Mouse (Mus musculus) c-Kit-positive CD71-negative TER-119-negative erythroid progenitor cells, embryonic 14.5 days (primary cell): ENCODE measurements around the gene Abce1.
"Not testable (repeated sequence)": the region's sequence is repeated elsewhere in the genome, so short reads cannot be mapped to it uniquely, and the experiment has no call there.

Experiments used
- DNase-seq: peaks from one replicate; pipeline ENCODE4 v3.0.0-alpha.2; 2013; ENCODE audit warnings: low read depth

The Abce1 gene

DNA sequence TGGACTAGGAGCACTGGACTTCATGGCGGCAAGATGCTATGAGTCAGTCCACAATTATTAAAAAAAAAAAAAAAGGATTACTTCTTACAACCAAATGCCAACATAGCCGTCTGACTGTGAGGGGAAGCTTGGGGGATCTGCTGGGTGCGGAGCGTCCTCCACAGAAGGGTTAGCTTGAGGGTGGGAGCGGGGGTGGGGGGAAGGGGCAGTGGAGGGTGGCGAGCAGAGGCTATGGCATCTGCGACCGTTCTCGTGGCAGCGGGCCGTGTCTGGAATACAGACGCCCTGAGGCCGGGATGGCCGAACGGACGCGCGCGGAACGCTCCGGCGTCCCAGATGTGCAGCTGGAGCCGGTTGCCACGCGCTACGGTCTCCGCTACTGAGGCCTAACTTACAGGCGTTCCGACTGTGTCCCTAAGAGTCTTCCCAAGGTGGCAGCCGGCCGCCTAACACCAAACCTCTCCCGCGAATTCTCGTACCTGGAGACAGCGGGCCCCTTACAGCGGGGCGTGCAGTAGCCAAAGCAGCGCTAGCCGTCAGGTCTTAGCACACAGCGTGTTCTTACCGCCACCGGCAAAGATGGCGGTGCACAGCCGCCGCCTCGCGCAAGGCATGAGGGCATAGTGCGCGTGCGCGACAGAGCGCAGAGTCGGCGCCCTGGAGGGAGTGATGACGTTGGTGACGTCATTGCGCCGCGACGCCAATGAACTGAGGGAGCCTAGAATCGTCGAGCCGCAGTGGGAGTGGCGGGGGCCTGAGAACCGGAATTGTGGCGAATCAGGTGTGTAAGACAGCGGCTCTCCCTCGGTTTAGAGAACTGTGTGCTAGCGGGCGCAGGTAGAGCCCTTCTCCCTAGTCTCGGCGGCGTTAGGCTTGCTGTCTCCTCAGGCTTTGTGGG lies at the start of gene Abce1, which contains the start of gene Anapc10:
Gene Abce1 (minus strand): TSS at position 677 of the 898 bp plus-strand sequence.
Gene Anapc10 (plus strand): TSS at position 757 of the 898 bp plus-strand sequence.
- peak; percentile 100 for DNase-seq

DNA sequence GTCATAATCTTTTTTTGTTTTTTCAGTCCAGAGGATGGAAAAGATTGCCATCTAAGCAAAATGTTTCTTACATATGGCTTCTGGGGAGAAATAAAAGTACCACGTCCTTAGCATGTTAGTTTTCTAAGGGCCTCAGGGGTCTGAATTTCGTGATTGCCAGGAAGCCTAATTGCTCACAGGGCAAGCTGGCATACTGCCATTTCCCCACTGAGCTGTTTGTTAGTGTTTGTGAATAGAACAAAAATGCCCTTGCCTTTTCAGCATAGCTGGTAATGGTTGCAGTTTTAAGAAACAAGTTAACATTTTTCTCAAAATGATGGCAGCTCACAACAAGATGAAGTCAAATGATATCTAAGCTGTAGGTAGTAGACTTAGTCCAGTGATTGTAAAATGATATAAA lies 38.8 kb upstream of the Abce1 start:
- DNase-seq = no peak

DNA sequence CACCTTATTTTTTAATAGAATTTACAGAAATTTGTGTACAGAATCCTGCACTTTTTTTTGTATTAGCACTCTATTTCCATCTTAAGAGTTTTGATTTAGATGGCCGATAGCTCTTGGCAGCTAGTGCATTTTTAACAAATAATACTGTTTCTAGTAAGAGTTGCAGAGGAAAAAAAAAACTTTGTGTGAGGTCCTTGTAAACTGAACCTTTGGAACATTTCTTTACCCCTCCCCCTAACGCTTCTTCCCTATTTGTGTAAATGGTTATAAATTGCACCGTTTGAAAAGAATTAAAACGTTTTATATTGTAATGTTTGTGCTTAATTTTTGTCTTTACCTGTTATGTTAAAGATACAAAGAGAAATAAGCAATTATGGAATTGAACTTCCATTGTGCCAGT lies 37.1 kb upstream of the Abce1 start:
- no peak for DNase-seq

DNA sequence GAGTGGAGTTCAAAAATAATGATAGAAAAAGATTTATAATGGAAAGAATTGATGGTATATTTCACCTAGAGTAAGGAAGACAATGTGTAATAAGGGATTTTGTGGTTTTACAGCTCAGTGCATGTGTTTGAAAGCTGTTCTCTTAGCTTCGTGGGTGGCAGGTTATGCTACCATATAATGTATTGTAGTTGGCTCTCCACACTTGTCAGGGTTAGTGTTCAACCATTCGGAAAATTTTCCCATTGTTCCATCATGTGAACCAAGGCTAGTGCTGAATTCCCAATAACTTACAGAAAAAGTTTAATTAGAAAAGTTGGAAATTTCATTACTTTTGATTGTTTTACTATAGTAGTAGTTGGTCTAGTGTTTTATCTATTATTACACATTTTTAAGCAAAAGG lies 36.6 kb upstream of the Abce1 start:
- no peak for DNase-seq

DNA sequence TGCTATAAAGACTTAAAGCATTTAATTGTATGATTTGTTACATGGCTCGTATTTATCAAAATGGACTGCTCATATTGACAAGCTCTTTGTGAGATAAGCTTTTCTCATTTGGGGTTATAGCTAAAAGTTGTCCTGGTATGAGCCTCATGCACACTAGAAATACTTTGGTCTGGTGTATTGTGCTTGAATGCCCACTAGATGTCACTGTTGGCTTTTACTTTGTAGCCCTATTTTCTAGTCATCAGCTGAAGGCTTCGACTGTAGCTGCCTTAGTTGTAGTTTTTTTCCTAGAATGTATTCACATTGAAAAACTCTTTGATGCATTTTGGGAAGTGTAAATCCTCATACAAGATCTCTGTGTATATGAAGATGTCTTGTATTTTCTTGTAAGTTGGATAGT lies 22.8 kb upstream of the Abce1 start:
- DNase-seq = peak; percentile 40

DNA sequence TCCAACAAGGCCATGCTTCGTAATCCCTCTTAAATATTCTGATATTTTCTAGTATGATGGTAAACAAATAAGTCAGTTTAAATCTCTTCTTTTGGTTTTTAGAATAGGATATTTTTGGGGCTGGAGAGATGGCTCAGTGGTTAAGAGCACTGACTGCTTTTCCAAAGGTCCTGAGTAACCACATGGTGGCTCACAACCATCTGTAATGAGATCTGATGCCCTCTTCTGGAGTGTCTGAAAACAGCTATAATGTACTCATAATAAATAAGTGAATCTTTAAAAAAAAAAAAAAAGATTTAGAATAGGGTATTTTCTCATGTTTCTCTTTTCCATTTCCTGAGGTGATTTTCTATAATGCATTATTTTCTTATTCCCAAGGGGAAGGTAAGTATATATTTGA lies 16.4 kb upstream of the Abce1 start:
- no peak for DNase-seq

DNA sequence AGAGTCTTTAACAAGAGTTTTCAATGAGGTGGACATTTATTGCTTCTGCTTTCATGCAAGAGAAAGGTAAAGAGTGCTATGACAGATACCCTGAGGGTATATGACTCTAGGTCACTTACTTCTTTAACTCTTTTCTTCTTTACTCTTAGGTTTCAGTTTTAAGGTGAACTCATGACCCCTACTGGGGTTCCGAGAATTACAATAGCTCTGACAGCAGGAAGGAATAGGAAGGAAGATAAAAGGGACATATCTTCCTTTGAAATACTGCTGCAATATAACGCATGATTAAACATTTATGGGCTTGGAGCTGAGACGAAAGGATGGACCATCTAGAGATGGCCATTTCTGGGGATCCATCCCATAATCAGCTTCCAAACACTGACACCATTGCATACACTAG lies 13.0 kb upstream of the Abce1 start:
- no peak for DNase-seq

DNA sequence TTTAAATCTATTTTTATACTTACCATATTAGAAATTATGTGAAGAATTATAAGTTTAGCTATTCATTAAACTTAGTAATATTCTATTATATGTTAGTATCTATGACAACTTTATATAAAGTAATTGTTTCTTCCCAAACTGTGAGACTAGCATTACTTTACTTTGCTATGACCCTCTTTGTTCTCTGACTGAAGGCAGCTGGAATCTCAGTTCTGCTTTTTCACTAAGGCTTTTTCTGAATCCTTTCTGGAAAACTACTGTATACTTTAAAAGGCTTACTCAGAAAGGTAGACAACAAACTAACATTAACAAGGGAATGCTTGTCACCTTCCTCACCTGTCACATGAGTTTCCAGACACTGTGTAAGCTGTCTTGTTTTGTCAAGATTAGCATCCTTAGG lies 11.8 kb upstream of the Abce1 start:
- no peak for DNase-seq

DNA sequence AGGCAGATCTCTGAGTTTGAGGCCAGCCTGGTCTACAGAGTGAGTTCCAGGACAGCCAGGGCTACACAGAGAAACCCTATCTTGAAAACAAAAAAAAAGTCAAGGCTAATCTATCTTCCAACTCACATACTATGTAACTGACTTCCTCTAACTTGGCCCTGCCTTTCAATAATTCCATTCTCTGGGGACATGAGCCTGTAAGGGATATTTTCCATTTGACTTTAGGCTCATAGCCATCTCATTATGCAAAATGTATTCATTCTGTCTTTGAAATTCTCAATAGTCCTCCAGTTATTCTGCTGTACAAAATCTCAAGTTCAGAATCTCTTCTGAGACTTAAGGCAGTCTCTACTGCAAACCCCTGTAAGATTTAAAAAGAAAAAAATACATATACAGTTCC lies 10.0 kb upstream of the Abce1 start:
- no peak for DNase-seq

DNA sequence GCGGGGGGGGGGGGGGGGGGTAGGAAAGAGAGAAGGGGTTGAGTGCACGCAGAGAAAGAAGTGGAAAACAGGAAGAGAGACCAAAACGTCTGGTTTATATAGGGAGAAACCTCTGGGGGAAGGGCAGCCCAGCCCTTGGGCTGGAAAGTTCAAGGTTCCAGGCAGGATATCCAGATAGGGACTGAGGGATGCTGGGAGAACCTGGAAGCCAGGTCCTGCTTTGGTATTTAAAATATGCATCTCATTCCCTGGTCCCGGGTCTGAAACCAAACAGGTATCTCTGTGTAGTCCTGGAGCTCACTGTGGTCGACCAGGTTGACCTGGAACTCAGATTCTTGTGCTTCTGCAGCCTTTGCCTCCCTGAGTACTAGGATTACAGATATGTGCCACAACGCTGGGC lies 1.1 kb upstream of the Abce1 start:
- no peak for DNase-seq

DNA sequence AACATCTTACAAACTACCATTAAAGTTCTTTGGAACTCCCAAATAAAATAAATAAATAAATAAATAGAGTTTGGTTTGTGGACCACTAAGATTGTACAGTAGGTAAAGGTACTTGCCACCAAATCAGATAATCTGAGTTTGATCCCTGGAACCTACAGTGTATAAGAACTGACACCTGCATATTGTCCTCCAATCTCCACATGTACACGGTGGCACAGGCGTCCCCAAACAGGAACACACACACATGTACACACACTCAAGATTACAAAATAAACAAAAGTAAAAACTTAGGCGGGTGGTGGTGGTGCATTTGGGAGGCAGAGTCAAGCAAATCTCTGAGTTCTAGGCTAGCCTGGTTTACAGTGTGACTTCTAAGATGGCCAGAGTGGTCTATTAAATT lies 4.9 kb downstream of the Abce1 start:
- DNase-seq = no peak

DNA sequence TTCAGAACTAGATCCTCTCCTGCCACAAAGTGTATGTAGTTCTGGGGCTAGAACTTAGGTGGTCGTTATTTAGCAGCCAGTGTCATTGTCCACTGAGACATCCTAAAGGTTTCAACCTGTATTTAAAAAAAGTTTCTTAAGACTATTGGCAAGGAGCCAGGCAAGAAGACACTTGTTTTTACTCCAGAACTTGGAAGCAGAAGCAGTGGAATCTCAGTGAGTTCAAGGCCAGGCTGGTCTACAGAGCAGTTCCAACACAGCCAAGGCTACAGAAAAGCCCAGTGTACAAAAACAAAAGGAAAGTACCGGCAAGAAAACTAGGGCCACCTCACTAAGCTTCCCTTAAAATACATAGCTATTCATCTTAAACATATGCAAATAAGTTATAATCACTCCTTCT lies 19.0 kb downstream of the Abce1 start:
- no peak for DNase-seq

DNA sequence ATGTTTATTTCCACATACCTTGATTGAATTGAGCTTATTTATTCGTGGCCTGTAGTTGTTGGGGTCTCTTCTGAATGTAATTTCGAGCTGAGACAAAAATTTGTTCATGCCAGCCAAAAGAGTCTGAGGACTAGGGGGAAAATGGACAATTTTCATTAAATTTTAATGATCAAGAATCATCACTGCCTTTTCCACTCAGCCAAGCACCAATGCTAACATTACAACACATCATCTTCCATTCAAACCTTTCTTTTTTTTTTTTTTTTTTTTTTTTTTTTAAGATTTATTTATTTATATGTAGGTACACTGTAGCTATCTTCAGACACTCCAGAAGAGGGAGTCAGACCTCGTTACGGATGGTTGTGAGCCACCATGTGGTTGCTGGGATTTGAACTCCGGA lies 25.6 kb downstream of the Abce1 start:
- DNase-seq = not testable (repeated sequence)

DNA sequence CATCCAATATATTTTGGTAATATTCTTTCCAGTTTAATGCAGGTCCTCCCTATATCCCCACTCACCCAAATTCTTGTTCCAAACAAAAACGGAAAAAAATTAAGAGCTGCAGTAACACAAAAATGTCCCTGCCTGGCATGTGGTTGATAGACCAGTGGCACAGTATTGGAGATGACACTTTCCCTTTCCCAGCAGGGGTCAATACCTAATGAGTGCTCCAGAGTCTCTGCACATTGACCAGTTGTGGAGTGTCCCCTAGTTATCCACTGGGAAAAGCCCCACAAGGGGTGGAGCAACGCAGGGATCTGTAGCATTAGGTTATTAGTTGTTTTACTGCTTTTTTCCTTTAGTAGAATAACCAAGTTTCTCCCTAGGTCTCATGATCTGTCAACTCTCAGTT lies 30.6 kb downstream of the Abce1 start:
- DNase-seq = no peak

DNA sequence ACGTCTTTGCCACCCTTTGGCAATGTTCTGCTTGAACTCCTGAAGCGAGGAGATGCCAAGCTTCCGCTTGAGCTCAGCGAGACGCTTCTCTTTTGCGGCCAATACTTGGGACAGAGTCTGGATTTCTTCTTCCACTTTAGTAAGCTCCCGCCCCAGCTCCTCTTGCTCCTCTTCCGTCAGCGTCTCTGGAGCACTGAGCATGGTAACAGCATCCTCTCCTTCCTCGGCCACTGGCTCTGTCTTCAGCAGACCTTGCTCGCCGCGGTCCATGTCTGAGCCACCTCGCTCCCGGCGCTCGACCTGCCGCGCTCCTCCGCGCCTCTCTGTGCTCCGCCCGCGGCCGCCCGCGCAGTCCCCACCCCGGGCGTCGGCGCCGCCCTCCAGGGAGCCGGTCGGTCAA lies 31.0 kb downstream of the Abce1 start:
- no peak for DNase-seq

DNA sequence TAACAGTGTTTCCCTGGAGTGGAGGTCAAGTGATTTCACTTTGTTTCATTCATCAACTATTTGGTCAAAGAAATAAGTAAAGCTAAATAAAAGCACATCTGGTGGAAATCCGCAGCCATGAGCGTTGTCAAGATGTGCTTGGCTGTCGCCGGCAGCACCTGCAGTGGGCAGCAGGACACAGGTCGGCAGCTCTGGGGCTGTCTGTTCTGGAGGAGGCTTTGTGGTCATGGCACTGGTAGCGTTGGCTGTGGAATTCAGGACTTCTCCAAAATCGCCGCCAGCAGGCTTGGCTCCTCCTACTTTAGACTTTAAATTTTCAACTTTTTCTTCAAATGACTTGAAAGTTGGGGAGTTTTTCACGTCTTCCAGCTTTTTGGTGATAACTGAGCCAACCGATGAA lies 31.5 kb downstream of the Abce1 start:
- not testable (repeated sequence) for DNase-seq

DNA sequence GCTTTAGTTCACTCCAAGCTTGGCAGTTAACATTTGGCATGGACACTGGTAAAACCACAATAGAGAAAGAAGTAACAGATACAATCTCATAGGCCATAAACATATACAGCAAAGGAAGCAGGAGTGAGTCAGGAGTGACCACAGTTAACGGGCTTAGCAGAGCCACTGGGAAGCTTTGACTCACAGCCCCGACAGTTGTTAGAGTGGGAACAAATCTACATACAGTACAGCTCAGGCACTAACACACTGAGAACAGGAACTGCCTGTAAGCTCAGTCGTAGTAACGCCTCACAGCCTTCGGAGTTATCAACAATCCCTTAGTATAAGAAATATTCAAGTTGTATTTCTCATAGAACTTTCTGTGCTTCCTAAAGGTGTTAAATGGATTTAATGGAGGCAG lies 32.5 kb downstream of the Abce1 start:
- DNase-seq = peak; percentile 47

DNA sequence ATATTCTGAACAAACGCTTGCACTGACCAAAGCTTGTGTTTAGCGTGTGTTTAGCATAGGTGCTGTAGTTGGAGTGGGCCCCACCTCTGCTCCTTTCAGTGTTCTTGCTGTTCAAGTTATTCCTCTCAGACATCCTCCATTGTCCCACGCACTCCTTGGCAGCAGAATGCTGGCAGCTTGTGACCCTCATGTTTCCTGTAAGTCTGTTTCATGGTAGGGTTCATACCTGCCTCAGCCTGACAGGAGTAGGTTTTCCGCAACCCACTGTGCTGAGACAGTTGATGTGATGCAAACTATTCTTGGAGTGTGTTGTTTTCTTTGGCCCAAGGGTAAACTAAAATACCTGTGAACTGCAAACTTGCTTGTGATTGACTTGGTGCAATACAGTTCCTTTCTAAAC lies 35.1 kb downstream of the Abce1 start:
- DNase-seq = no peak

DNA sequence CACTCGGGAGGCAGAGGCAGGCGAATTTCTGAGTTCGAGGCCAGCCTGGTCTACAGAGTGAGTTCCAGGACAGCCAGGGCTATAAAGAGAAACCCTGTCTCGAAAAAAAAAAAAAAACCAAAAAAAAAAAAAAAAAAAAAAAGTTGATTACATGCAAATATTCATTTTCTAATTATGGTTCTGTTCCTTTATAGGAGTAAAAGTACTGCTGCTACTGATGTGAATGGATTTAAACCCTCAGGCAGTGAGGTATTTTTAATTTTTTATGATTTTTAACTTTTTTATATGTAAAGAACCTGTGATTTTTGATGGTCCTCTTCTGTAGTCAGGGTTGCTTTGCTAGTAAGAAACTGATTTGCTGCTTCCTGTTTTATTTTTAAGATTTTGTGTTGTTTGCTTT lies 52.8 kb downstream of the Abce1 start:
- not testable (repeated sequence) for DNase-seq

DNA sequence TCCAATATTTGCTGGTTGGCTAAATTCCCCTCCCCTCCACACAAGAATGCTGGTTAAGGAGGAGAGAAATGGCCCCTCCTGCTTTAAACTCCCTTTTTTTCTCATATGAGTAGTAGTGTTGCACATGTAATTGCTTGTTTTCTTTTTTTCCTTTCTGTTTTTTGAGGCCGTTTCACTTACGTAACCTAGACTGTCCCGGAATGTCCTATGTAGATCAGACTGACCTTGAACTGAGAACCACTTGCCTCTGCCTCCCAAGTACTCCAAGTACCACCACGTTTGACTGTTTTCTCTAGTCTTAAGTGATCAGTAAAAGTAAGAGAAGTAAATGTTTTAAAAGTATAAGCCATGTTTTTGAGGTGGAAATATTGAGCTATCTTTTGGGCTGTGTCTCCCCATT lies 57.8 kb downstream of the Abce1 start:
- no peak for DNase-seq

DNA sequence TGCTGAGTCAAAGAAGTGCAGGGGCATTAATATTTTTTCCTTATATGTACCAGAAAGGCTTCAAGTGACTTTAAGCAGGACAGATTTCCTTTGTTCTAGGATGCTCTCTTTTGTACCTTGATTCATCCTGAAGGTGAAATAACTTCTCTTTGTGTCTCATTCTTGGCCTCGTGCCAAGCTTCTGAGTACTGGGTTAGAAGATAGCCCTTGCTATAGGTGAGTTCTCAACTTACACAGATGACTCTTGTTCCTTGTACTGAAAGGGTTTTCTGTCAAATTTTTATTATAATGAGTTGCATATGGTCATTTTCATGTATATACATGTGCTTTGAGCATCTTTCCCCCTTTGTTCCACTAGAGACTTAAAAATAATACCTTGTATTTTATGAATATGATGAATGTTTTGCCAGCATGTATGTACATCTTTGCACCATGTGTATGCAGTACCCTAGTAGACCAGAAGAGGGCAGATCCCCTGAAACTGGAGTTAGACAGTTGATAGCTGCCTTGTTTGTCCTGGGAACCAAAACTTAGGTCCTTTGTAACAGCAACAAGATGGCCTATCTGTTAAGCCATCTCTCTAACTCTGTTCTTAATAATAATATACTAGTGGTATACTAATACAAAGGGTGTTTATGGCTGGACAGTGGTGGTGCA lies 61.3 kb downstream of the Abce1 start:
- DNase-seq = peak; percentile 60

DNA sequence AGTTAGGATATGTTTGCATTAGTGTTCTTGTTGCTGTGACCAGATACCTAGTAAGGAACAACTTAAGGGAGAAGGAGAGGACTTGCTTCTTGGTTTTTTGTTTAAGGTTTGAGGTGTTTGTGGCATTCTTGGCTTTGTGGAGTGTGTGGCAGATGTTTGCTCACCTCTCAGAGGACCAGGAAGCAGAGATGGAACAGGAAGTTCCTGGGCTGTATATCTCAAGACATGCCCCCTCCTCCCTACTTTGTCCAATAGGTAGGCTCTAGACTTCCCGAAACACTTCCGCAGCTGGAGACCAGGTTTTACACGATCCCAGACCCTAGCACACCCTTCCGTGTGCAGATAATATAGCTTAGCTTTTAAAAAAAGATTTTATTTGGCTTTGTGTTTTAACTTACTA lies 62.0 kb downstream of the Abce1 start:
- DNase-seq = no peak

DNA sequence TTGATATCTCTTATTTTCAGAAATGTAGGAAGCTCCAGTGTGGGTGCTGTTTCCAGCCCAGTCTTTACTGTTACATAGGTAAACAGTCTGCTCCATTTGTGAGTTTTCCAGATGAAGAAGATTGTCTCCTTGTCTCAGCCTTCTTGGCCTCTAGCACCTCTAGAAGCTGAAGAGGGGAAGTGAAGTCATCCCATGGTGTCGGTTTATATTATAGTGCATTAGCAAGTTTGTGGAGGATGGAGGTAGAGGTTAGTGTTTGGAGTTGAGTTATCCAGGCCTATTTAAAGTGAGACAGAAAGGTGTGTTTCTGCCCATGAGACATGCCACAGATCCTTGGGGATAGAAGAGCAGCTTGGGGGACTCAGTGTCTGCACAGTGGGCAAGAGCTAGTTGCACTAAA lies 70.4 kb downstream of the Abce1 start:
- no peak for DNase-seq
